Mouse (Mus musculus) lung, postnatal 0 days (tissue): Measurements from ENCODE around the gene Dpp7. TPM values are rescaled to one million over a fixed set of nuclear protein-coding genes. Genes with fewer than 3 reads are reported as not detected.
A peak's percentile ranks its signal among the peaks of the same experiment; 100 is the strongest.

Experiments
- ATAC-seq: fragments of 200-750 bp; cut with Nextera tagmentation; 2 replicates; pipeline ENCODE4 v1.8.0; 2017; ENCODE audit warnings: moderate library complexity
- DNase-seq: peaks from one replicate; pipeline ENCODE4 v3.0.0-alpha.2; 2016; ENCODE audit warnings: low spot score
- H3K27ac ChIP-seq: fragments of 300-500 bp; sonication (generic); 2 replicates; pipeline ENCODE4 v1.5.1; 2014; ENCODE audit warnings: antibody characterized with exemption, mild to moderate bottlenecking, low read length, mixed read lengths
- H3K27me3 ChIP-seq: fragments of 300-500 bp; sonication (generic); replicated peaks from 2 replicates; pipeline ENCODE4 v1.6.1; 2014; ENCODE audit warnings: low read length, mixed read lengths; ENCODE audit not compliant: insufficient read depth
- H3K36me3 ChIP-seq: fragments of 300-500 bp; sonication (generic); 2 replicates; pipeline ENCODE4 v1.6.1; 2014; ENCODE audit warnings: low read length, mixed read lengths; ENCODE audit not compliant: insufficient read depth
- H3K4me1 ChIP-seq: fragments of 300-500 bp; sonication (generic); 2 replicates; pipeline ENCODE4 v1.6.1; 2014; ENCODE audit warnings: antibody characterized with exemption, low read depth, low read length, mixed read lengths; ENCODE audit not compliant: insufficient read depth
- H3K4me2 ChIP-seq: fragments of 300-500 bp; sonication (generic); replicated peaks from 2 replicates; pipeline ENCODE4 v1.6.1; 2014; ENCODE audit warnings: low read depth, mild to moderate bottlenecking, low read length, moderate library complexity, mixed read lengths
- H3K4me3 ChIP-seq: fragments of 300-500 bp; sonication (generic); 2 replicates; pipeline ENCODE4 v1.5.1; 2014; ENCODE audit warnings: low read depth, low read length
- H3K9ac ChIP-seq: fragments of 300-500 bp; sonication (generic); replicated peaks from 2 replicates; pipeline ENCODE4 v1.6.1; 2014; ENCODE audit warnings: low read depth, mild to moderate bottlenecking
- H3K9me3 ChIP-seq: fragments of 300-500 bp; sonication (generic); 2 replicates; pipeline ENCODE4 v1.6.1; 2016; ENCODE audit warnings: low read length, mixed read lengths
- CTCF ChIP-seq: IDR thresholded peaks from 2 replicates; pipeline ENCODE4 v1.5.1; 2016; ENCODE audit warnings: antibody characterized with exemption, mild to moderate bottlenecking
- EP300 ChIP-seq: IDR thresholded peaks from 2 replicates; pipeline ENCODE4 v1.6.1; 2016; ENCODE audit warnings: antibody characterized with exemption, mild to moderate bottlenecking, control low read depth
- WGBS: fragments of 180-500 bp; shearing (Covaris S2); extraction: QIAGEN DNeasy Blood & Tissue Kit; methylation state at CpG from one replicate; pipeline ENCODE4 v1.1.7; 2014; 5-methylcytosine and 5-hydroxymethylcytosine counted together
- polyA plus RNA-seq: library from polyadenylated mRNA; unstranded; fragments of >200 nt; fragmentation: Nextera tagmentation; extraction: Ambion mirVana; gene quantifications from 2 replicates; pipeline ENCODE4 v1.2.1, GENCODE M21; 2015

Dpp7 gene
- polyA plus RNA-seq, 1 experiment from 2014 or later: 11.1 TPM

DNA sequence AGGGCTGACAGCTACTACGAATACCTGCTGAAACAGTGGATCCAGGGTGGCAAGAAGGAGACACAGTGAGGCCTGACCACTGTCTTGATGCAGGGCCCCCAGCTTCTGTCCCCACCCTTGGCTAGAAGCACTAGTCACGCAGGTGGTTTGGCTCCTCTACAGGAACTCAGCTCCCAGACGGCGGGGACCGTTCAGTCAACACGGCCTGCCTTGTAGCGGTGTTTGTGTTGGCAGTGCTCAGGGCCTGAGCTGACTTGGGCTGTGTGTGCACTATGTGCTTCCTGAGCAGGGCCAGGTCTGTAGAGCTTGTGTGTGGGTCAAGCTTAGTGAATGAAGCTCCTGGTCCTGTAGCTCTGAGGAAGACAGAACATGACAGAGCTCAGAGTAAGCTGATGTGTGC, 8.0 kb downstream of the Dpp7 start:
- Histone ChIP-seq H3K9ac (no peak overlapping the region), H3K36me3 (peaks cover 50% of the 10 kb centered on the region), H3K9me3 (no peaks in the 10 kb centered on the region), H3K27ac (no peak overlapping the region), H3K4me2 (no peak overlapping the region), H3K27me3 (no peaks in the 10 kb centered on the region), H3K4me3 (no peak overlapping the region), H3K4me1 (no peaks in the 10 kb centered on the region)
- no peak for TF ChIP-seq CTCF
- TF ChIP-seq EP300: no peak
- ATAC-seq (no peak), DNase-seq (no peak)
- WGBS: 85% methylated on average over 7 of the region's 7 CpGs

DNA sequence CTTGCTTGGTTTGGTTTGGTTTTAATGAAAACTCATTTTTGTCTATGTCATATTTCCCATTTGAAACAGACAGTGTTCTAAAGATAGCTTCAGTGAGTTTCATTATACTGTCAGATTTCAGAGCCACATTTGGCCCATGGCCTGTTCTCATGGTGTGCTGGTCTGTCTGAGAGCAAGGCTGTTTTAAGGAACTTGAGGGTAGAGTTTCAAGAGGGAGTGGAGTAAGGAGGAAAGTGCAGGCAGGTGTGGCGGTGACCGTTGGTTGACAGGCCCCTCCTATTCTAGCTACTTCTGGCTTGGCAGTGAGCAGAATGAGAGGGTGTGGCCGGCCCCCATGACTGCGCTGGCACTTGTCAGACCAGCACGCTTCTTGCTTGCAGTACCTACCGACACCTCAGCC, 17.9 kb downstream of the Dpp7 start:
- no peak overlapping the region for H3K4me2 ChIP-seq
- H3K9me3 ChIP-seq: no peaks in the 10 kb centered on the region
- peaks cover 19% of the 10 kb centered on the region for H3K36me3 ChIP-seq
- H3K27ac ChIP-seq: no peak overlapping the region
- ATAC-seq (no peak), DNase-seq (no peak)
- H3K27me3 ChIP-seq: no peaks in the 10 kb centered on the region
- no peak overlapping the region for H3K4me3 ChIP-seq
- no peak for TF ChIP-seq EP300
- TF ChIP-seq CTCF: no peak
- H3K9ac ChIP-seq: no peak overlapping the region
- WGBS: 84% methylated on average over 6 of the region's 6 CpGs
- peaks cover 4% of the 10 kb centered on the region for H3K4me1 ChIP-seq

GRCm38 (mm10) chr2:25333569-25333968, 22.6 kb downstream of the Dpp7 start:
- peaks cover 8% of the 10 kb centered on the region for H3K4me1 ChIP-seq
- H3K27ac ChIP-seq: 0 out of 2 replicates have a peak overlapping the region, but pooled peaks have one; percentile 73
- 83% methylated on average over 2 of the region's 2 CpGs for WGBS
- H3K36me3 ChIP-seq: peaks cover 12% of the 10 kb centered on the region
- no peaks in the 10 kb centered on the region for H3K27me3 ChIP-seq
- no peak for TF ChIP-seq CTCF
- TF ChIP-seq EP300: no peak
- peak overlapping the region; percentile 91 for H3K4me2 ChIP-seq
- peak overlapping the region; percentile 84 for H3K9ac ChIP-seq
- peak overlapping the region; percentile 94; the same call in 1 of the 2 replicates for H3K4me3 ChIP-seq
- H3K9me3 ChIP-seq: no peaks in the 10 kb centered on the region
- no peak for DNase-seq
- ATAC-seq: no peak

DNA sequence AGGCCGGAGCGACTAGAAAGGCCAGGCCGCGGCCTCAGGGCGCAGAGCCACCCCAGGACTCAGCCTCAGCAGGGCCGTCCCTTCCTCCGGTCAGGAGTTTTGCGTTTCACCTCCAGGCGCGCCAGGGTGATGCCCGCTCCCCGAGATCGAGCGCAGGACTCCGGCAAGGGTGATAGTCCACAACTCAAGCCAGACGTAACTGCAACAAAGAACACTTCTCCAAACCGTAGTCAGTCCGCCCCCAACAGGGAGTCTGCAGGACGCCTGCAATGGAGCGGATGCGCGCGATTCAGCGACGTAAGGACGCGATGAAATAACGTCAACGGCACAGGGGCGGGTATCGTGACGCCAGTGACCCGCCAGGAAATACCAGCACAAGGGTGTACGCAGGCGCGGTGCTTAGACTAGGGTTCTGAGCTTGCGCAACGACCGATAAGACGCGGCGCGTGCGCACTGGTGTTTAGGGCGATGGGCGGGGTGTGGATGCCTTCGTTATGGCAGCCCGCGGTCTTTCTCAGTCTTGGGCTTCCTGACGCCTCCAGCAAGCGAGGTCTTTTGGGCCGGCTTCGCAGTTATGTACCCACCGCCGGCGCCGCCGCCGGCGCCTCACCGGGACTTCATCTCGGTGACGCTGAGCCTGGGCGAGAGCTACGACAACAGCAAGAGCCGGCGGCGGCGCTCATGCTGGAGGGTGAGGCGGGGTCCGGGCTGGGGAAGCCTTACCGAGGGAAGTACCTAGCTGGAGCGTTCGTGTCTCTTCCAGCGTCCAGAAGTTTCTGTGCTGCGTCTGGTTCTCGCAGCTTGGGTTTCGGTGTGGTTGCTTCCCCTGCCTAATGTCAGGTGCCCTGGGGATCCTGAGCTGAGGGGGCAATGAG, 23.6 kb downstream of the Dpp7 start, which contains the start of gene Man1b1:
Man1b1 (plus strand) TSS at position 53 of the 875 bp plus-strand sequence.
- WGBS: under 1% methylated on average over 77 of the region's 78 CpGs
- peak within 1 kb of the TSS; percentile 87 for H3K27ac ChIP-seq
- H3K4me3 ChIP-seq: peak within 1 kb of the TSS; percentile 94
- ATAC-seq (peak; percentile 99), DNase-seq (peak; percentile 100)
- peak; percentile 69 for TF ChIP-seq CTCF
- TF ChIP-seq EP300: no peak
- peak within 1 kb of the TSS; percentile 91 for H3K4me2 ChIP-seq
- H3K27me3 ChIP-seq: no peaks in the 10 kb centered on the region
- H3K9me3 ChIP-seq: no peaks in the 10 kb centered on the region
- peaks cover 12% of the 10 kb centered on the region for H3K36me3 ChIP-seq
- peaks cover 8% of the 10 kb centered on the region for H3K4me1 ChIP-seq
- peak within 1 kb of the TSS; percentile 84 for H3K9ac ChIP-seq

DNA sequence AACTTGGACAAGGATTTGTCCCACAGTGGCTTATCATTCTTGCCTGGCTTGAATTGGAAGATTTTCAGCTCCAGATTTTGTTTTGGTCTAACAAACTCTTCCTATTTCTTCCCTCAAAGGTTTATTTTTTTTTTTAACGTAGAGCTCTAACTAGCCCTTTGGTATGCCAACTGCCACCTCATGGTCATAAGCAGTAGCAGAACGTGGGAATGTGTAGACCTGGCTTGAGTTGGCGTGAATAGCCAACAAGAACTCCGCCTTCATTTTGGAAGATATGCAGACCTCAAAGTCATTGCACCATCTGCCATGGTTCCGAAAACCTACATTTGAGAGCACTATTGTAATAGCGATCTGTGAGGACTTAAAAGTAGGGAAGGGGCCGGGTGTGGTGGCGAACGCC, 24.7 kb downstream of the Dpp7 start:
- TF ChIP-seq EP300: no peak
- peak; percentile 26 for TF ChIP-seq CTCF
- WGBS: 48% methylated on average over 9 of the region's 9 CpGs
- H3K9me3 ChIP-seq: no peaks in the 10 kb centered on the region
- 0 out of 2 replicates have a peak overlapping the region, but pooled peaks have one; percentile 84 for H3K9ac ChIP-seq
- H3K27me3 ChIP-seq: no peaks in the 10 kb centered on the region
- H3K4me3 ChIP-seq: peak overlapping the region; percentile 94
- H3K27ac ChIP-seq: no peak overlapping the region
- H3K4me2 ChIP-seq: peak overlapping the region; percentile 74
- DNase-seq: peak; percentile 17
- H3K36me3 ChIP-seq: peaks cover 11% of the 10 kb centered on the region
- H3K4me1 ChIP-seq: peaks cover 8% of the 10 kb centered on the region
- no peak for ATAC-seq

DNA sequence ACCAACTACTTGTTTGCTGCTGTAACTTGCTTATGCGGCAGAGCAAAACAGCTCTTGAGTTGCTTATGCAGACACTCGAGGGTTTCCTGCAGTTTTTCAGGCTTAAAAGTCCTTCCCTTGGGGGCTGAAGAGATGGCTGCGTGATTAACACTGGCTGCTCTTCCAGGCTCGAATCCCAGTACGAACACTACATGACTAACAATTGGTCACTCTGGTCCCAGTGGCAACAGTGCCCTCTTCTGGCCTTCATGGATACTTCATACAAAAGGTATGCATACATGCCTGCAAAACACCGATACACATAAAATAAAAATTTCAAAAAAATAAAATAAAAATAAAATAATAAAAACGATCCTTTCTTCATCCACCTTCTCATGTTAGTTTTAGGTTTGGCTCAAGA, 27.7 kb downstream of the Dpp7 start:
- H3K27me3 ChIP-seq: no peaks in the 10 kb centered on the region

More for the DNA sequence above, 27.7 kb downstream of the Dpp7 start:
- 34% methylated on average over 7 of the region's 7 CpGs for WGBS
- no peak overlapping the region for H3K9ac ChIP-seq
- H3K27ac ChIP-seq: no peak overlapping the region
- no peak overlapping the region for H3K4me2 ChIP-seq
- H3K36me3 ChIP-seq: no peaks in the 10 kb centered on the region
- peak; percentile 45 for DNase-seq
- no peak overlapping the region for H3K4me3 ChIP-seq
- no peak for ATAC-seq
- TF ChIP-seq EP300: no peak
- peak; percentile 73 for TF ChIP-seq CTCF
- no peaks in the 10 kb centered on the region for H3K9me3 ChIP-seq
- peaks cover 5% of the 10 kb centered on the region for H3K4me1 ChIP-seq
